Mouse (Mus musculus): ENCODE results near the gene Ptov1. TPM values are rescaled to one million over a fixed set of nuclear protein-coding genes. Genes with fewer than 3 reads are reported as not detected.

Gene Ptov1
- polyA plus RNA-seq, 1 experiment from 2014 or later: 156 TPM

DNA sequence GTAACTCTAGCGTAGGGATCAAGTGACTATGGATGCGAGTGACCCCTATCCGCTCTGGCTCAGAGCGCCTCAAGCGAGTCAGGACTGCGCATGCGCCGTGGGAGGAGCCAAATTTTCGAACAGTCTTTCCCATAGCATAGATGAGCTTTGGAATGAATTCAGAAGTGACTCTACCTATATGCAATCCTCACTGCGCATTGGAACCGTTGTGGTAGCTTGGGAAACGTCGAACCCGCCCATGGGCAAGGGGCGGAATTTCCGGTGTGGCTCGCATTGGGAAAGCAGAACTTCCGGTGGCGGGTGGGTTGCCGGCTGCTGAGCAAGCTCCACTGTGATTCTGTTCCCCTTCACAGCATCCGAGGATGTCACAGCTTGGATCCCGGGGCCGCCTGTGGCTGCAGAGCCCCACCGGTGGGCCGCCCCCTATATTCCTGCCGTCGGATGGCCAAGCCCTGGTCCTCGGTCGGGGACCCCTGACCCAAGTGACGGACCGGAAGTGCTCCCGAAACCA lies 12.5 kb downstream of the Ptov1 start, which contains the start of gene Pnkp:
Pnkp (plus strand) TSS at position 98 of the 511 bp plus-strand sequence.
- under 1% methylated on average over 32 of the region's 32 CpGs for WGBS
- H3K4me2 ChIP-seq (ENCODE audit: low read depth, low read length): peak within 1 kb of the TSS; percentile 92
- H3K4me3 ChIP-seq (replicated peaks; ENCODE audit: low read length): peak within 1 kb of the TSS; percentile 84
- H3K4me1 ChIP-seq (ENCODE audit: control insufficient read depth, insufficient read depth, low read length): peaks cover 48% of the 10 kb centered on the region
- H3K27me3 ChIP-seq (ENCODE audit: control insufficient read depth, insufficient read depth, low read length): no peaks in the 10 kb centered on the region
- H3K9me3 ChIP-seq (replicated peaks; ENCODE audit: control insufficient read depth, low read length): no peaks in the 10 kb centered on the region
- peak within 1 kb of the TSS; percentile 95 for H3K27ac ChIP-seq (ENCODE audit: low read length)
- peak; percentile 41; the same call in 1 of the 2 replicates for ATAC-seq (ENCODE audit: insufficient read depth, low FRiP score)
- H3K9ac ChIP-seq (ENCODE audit: low read length): peak within 1 kb of the TSS; percentile 95
- H3K36me3 ChIP-seq (ENCODE audit: control insufficient read depth, insufficient read depth, low read length): peaks cover 2% of the 10 kb centered on the region; the same call in 1 of the 2 replicates

GRCm38 (mm10) chr7:44856265-44856916 lies 13.2 kb downstream of the Ptov1 start:
- no peaks in the 10 kb centered on the region for H3K9me3 ChIP-seq (replicated peaks; ENCODE audit: control insufficient read depth, low read length)
- 58% methylated on average over 9 of the region's 9 CpGs for WGBS
- peak overlapping the region; percentile 95 for H3K27ac ChIP-seq (ENCODE audit: low read length)
- H3K4me1 ChIP-seq (ENCODE audit: control insufficient read depth, insufficient read depth, low read length): peaks cover 48% of the 10 kb centered on the region
- no peaks in the 10 kb centered on the region for H3K27me3 ChIP-seq (ENCODE audit: control insufficient read depth, insufficient read depth, low read length)
- peak overlapping the region; percentile 84 for H3K4me3 ChIP-seq (replicated peaks; ENCODE audit: low read length)
- ATAC-seq (ENCODE audit: insufficient read depth, low FRiP score): no peak
- H3K9ac ChIP-seq (ENCODE audit: low read length): peak overlapping the region; percentile 95; the same call in 1 of the 2 replicates
- H3K36me3 ChIP-seq (ENCODE audit: control insufficient read depth, insufficient read depth, low read length): no peaks in the 10 kb centered on the region
- peak overlapping the region; percentile 92 for H3K4me2 ChIP-seq (ENCODE audit: low read depth, low read length)

GRCm38 (mm10) chr7:44855036-44855435 lies 14.6 kb downstream of the Ptov1 start:
- no peaks in the 10 kb centered on the region for H3K9me3 ChIP-seq (replicated peaks; ENCODE audit: control insufficient read depth, low read length)
- WGBS: 43% methylated on average over 10 of the region's 10 CpGs
- peak overlapping the region; percentile 77 for H3K9ac ChIP-seq (ENCODE audit: low read length)
- no peaks in the 10 kb centered on the region for H3K27me3 ChIP-seq (ENCODE audit: control insufficient read depth, insufficient read depth, low read length)
- peak; percentile 2; the same call in 1 of the 2 replicates for ATAC-seq (ENCODE audit: insufficient read depth, low FRiP score)
- no peaks in the 10 kb centered on the region for H3K36me3 ChIP-seq (ENCODE audit: control insufficient read depth, insufficient read depth, low read length)
- peak overlapping the region; percentile 98 for H3K27ac ChIP-seq (ENCODE audit: low read length)
- H3K4me1 ChIP-seq (ENCODE audit: control insufficient read depth, insufficient read depth, low read length): peaks cover 51% of the 10 kb centered on the region
- peak overlapping the region; percentile 63 for H3K4me3 ChIP-seq (replicated peaks; ENCODE audit: low read length)
- peak overlapping the region; percentile 93 for H3K4me2 ChIP-seq (ENCODE audit: low read depth, low read length)

GRCm38 (mm10) chr7:44854356-44855031 lies 15.1 kb downstream of the Ptov1 start:
- H3K9ac ChIP-seq (ENCODE audit: low read length): peak overlapping the region; percentile 77
- under 1% methylated on average over 45 of the region's 45 CpGs for WGBS
- ATAC-seq (ENCODE audit: insufficient read depth, low FRiP score): peak; percentile 76
- no peaks in the 10 kb centered on the region for H3K36me3 ChIP-seq (ENCODE audit: control insufficient read depth, insufficient read depth, low read length)
- H3K4me2 ChIP-seq (ENCODE audit: low read depth, low read length): peak overlapping the region; percentile 93
- H3K27ac ChIP-seq (ENCODE audit: low read length): peak overlapping the region; percentile 98
- H3K4me1 ChIP-seq (ENCODE audit: control insufficient read depth, insufficient read depth, low read length): peaks cover 51% of the 10 kb centered on the region
- H3K27me3 ChIP-seq (ENCODE audit: control insufficient read depth, insufficient read depth, low read length): no peaks in the 10 kb centered on the region
- H3K4me3 ChIP-seq (replicated peaks; ENCODE audit: low read length): peak overlapping the region; percentile 63
- H3K9me3 ChIP-seq (replicated peaks; ENCODE audit: control insufficient read depth, low read length): no peaks in the 10 kb centered on the region

DNA sequence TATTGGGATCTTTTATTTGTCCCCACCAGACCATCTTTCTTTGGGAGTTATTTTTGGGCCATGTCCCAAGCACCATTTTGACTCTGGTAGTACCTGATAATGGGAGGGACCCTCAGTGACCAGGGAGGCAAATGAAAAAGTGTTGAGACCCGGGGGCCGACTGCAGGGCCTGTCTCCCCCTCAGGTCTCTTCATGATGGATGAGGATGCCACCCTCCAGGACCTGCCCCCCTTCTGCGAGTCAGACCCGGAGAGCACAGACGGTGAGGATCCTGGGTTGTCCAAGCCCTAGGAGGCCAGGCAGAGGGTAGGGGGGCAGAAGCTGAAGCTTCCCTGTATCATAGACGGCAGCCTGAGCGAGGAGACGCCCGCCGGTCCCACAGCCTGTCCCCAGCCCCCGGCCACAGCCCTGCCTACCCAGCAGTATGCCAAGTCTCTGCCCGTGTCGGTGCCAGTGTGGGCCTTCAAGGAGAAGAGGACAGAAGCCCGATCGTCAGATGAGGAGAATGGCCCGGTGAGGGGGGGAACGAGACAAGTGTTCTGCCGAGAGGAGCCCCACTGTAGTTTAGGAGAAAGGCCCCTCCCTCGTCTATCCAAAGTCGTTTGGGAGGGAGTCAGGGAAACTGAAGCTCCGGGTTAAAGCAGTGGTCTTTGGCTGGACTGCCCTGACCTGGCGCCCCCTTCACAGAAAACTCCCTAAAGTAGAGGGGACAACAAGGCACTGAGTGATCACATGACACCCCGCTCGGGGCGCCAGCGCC lies 15.8 kb downstream of the Ptov1 start:
- peak overlapping the region; percentile 63 for H3K4me3 ChIP-seq (replicated peaks; ENCODE audit: low read length)
- H3K4me1 ChIP-seq (ENCODE audit: control insufficient read depth, insufficient read depth, low read length): peaks cover 51% of the 10 kb centered on the region
- H3K36me3 ChIP-seq (ENCODE audit: control insufficient read depth, insufficient read depth, low read length): no peaks in the 10 kb centered on the region
- H3K9ac ChIP-seq (ENCODE audit: low read length): peak overlapping the region; percentile 77
- H3K9me3 ChIP-seq (replicated peaks; ENCODE audit: control insufficient read depth, low read length): no peaks in the 10 kb centered on the region
- ATAC-seq (ENCODE audit: insufficient read depth, low FRiP score): no peak
- H3K27me3 ChIP-seq (ENCODE audit: control insufficient read depth, insufficient read depth, low read length): no peaks in the 10 kb centered on the region
- H3K27ac ChIP-seq (ENCODE audit: low read length): peak overlapping the region; percentile 98
- H3K4me2 ChIP-seq (ENCODE audit: low read depth, low read length): peak overlapping the region; percentile 93
- WGBS: 26% methylated on average over 26 of the region's 26 CpGs

DNA sequence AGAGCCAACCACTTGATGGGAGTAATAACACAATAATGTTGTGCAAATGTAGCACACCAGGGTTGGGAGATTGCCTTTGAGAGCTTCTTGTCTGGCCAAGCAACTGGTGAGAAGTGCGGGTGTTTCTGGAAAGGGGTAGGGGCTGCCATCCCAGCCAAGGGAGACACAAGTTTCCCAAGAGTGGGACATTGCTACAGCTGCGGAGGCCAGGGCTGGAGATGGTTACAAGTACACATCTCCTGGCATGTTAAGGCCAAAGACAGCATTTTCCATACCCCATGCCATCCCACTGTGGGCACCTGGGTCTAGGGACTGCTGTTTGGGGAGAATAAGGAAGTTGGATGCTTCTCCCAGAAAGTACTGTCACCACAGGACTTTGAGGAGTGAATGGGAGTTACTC lies 16.5 kb downstream of the Ptov1 start:
- Histone ChIP-seq H3K27ac (ENCODE audit: low read length) (no peak overlapping the region), H3K4me3 (replicated peaks; ENCODE audit: low read length) (no peak overlapping the region), H3K27me3 (ENCODE audit: control insufficient read depth, insufficient read depth, low read length) (no peaks in the 10 kb centered on the region), H3K9ac (ENCODE audit: low read length) (0 out of 2 replicates have a peak overlapping the region, but pooled peaks have one; percentile 20), H3K4me2 (ENCODE audit: low read depth, low read length) (no peak overlapping the region), H3K36me3 (ENCODE audit: control insufficient read depth, insufficient read depth, low read length) (no peaks in the 10 kb centered on the region), H3K4me1 (ENCODE audit: control insufficient read depth, insufficient read depth, low read length) (peaks cover 49% of the 10 kb centered on the region), H3K9me3 (replicated peaks; ENCODE audit: control insufficient read depth, low read length) (no peaks in the 10 kb centered on the region)
- WGBS: 90% methylated on average over 2 of the region's 2 CpGs
- ATAC-seq (ENCODE audit: insufficient read depth, low FRiP score): no peak

DNA sequence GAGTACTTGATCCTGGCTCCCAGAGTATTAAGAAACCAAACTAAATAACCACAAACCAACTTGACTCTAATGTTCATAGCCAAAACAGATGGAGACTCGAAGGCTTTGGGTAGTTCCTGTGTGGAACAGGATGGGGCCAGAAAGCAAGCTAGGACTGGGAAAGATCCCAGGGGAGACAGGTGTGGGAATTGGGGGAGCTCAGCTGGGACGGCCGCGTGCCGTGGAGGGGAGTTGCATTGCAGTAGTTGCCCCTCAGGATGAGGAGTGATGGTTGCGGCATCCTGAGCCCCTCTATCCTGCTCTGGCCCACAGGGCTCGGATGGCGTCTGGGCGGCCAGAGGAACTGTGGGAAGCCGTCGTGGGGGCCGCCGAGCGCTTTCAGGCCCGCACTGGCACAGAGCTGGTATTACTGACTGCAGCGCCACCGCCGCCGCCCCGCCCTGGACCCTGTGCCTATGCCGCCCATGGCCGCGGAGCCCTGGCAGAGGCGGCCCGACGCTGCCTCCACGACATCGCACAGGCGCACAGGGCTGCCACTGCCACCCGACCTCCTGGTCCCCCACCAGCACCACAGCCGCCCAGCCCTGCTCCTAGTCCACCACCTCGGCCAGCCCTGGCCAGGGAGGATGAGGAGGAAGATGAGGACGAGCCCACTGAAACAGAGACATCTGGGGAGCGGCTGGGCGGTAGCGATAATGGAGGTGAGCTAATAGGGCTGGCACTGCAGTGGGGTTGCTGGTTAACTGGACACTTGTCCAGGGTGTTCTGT lies 17.1 kb downstream of the Ptov1 start:
- Histone ChIP-seq H3K9ac (ENCODE audit: low read length) (0 out of 2 replicates have a peak overlapping the region, but pooled peaks have one; percentile 20), H3K4me2 (ENCODE audit: low read depth, low read length) (no peak overlapping the region), H3K4me3 (replicated peaks; ENCODE audit: low read length) (no peak overlapping the region), H3K36me3 (ENCODE audit: control insufficient read depth, insufficient read depth, low read length) (no peaks in the 10 kb centered on the region), H3K4me1 (ENCODE audit: control insufficient read depth, insufficient read depth, low read length) (peaks cover 50% of the 10 kb centered on the region), H3K27me3 (ENCODE audit: control insufficient read depth, insufficient read depth, low read length) (no peaks in the 10 kb centered on the region), H3K9me3 (replicated peaks; ENCODE audit: control insufficient read depth, low read length) (no peaks in the 10 kb centered on the region), H3K27ac (ENCODE audit: low read length) (no peak overlapping the region)
- ATAC-seq (ENCODE audit: insufficient read depth, low FRiP score): no peak
- WGBS: 88% methylated on average over 36 of the region's 36 CpGs

DNA sequence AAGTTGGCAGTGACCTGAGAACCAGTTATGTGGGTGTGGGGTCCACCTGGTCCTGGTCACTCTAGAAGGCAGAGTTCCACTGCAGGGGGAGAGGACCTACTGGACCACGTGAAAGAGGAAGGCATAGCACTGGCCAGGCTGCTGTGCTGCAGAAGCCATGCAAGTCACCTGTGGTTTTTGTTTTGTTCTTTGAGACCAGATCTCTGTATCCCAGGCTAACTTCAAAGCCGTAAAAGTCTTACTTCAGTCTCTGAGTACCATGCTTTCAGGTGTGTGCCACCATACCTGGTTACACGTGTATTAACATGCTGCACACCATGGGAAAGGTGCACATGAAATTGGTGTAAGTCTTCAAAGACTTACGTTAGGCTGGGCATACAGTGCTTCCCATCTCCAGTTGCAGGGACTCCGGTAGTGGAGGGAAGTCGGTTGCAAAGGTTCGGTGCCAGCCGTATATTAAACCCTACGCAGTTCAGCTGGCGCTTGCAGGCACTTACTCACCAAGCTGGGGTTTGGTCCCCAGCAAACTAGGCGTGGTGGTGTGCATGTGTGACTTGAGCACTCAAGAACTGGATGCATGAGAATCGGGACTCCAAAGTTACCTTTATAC lies 17.9 kb downstream of the Ptov1 start:
- peaks cover 52% of the 10 kb centered on the region for H3K4me1 ChIP-seq (ENCODE audit: control insufficient read depth, insufficient read depth, low read length)

More for the DNA sequence above, 17.9 kb downstream of the Ptov1 start:
- ATAC-seq (ENCODE audit: insufficient read depth, low FRiP score): no peak
- H3K9me3 ChIP-seq (replicated peaks; ENCODE audit: control insufficient read depth, low read length): no peaks in the 10 kb centered on the region
- no peaks in the 10 kb centered on the region for H3K27me3 ChIP-seq (ENCODE audit: control insufficient read depth, insufficient read depth, low read length)
- H3K4me2 ChIP-seq (ENCODE audit: low read depth, low read length): no peak overlapping the region
- 0 out of 2 replicates have a peak, but pooled peaks cover under 1% of the 10 kb centered on the region for H3K36me3 ChIP-seq (ENCODE audit: control insufficient read depth, insufficient read depth, low read length)
- no peak overlapping the region for H3K27ac ChIP-seq (ENCODE audit: low read length)
- no peak overlapping the region for H3K9ac ChIP-seq (ENCODE audit: low read length)
- WGBS: 88% methylated on average over 12 of the region's 12 CpGs
- no peak overlapping the region for H3K4me3 ChIP-seq (replicated peaks; ENCODE audit: low read length)
